8 mouse cellular contexts compared by ENCODE assay signal in genomic region chr7:143548231-143548961, GRCm38 (mm10). TPM values are rescaled to one million over a fixed set of nuclear protein-coding genes. Genes with fewer than 3 reads are reported as not detected.
A peak's percentile ranks its signal among the peaks of the same experiment; 100 is the strongest.
DNase-seq lines count a peak whose midpoint lies in the region; ATAC-seq lines count a peak whose summit lies in the region.

No protein-coding gene starts in this region.

- H3K4me2 ChIP-seq in limb, embryonic 13.5 days (replicated peaks) = peak overlapping the region; percentile 84

- under 1% methylated on average over 58 of the region's 63 CpGs for WGBS in limb, embryonic 13.5 days

- DNase-seq in embryo, embryonic 10 days (ENCODE audit: low spot score) = peak; percentile 76
- DNase-seq in embryo, embryonic 9.5 days (ENCODE audit: extremely low spot score) = no peak
- peak; percentile 30 to 68 for DNase-seq in right cerebral cortex, postnatal 10 days (ENCODE audit: low spot score in 2 of 2)
- no peak for DNase-seq in right cerebral cortex, postnatal 4 days
- DNase-seq in fat pad, adult 2 months (ENCODE audit: extremely low read depth, low read depth, low spot score) = peak; percentile 28
- peak; percentile 90 for DNase-seq in naive thymus-derived CD4-positive, alpha-beta T cell, adult 2 months (ENCODE audit: low read depth)
- DNase-seq in gastrocnemius, adult 8-10 months (ENCODE audit: low spot score in 2 of 2) = no peak

- peaks cover 34% of the 10 kb centered on the region for H3K4me1 ChIP-seq in limb, embryonic 13.5 days

- H3K27me3 ChIP-seq in limb, embryonic 13.5 days = no peaks in the 10 kb centered on the region

- peaks cover 16% of the 10 kb centered on the region for H3K36me3 ChIP-seq in limb, embryonic 13.5 days

- H3K27ac ChIP-seq in limb, embryonic 13.5 days = peak overlapping the region; percentile 88

- peak; percentile 78 for ATAC-seq in limb, embryonic 13.5 days (ENCODE audit: low FRiP score, low read depth)

- peak overlapping the region; percentile 95 for H3K4me3 ChIP-seq in limb, embryonic 13.5 days

- no peaks in the 10 kb centered on the region for H3K9me3 ChIP-seq in limb, embryonic 13.5 days

- H3K9ac ChIP-seq in limb, embryonic 13.5 days = peak overlapping the region; percentile 90

RNA-seq across cellular contexts. Expression of gene Nap1l4, which starts 0.5 kb away (rescaled TPM):
- polyA plus RNA-seq in limb, embryonic 13.5 days (2015; fragmentation: Nextera tagmentation; extraction: Ambion mirVana) = 281 and 285 TPM in 2 replicates
- total RNA-seq in gastrocnemius, adult 8-10 months (2022) = 100 to 1,000 TPM; 181 to 185 (median 183) TPM

RNA-seq across cellular contexts. Expression of gene Phlda2, which starts 45.4 kb away (rescaled TPM):
- 20.4 and 23.2 TPM in 2 replicates for polyA plus RNA-seq in limb, embryonic 13.5 days (2015; fragmentation: Nextera tagmentation; extraction: Ambion mirVana)
- total RNA-seq in gastrocnemius, adult 8-10 months (2022) = not detected

RNA-seq across cellular contexts. Expression of gene Cars, which starts 51.5 kb away (rescaled TPM):
- 58.5 and 62.8 TPM in 2 replicates for polyA plus RNA-seq in limb, embryonic 13.5 days (2015; fragmentation: Nextera tagmentation; extraction: Ambion mirVana)
- 10 to 100 TPM; 31.9 to 41.9 (median 38.4) TPM for total RNA-seq in gastrocnemius, adult 8-10 months (2022)

Comparison
In these comparisons a context has a peak if more than half of its experiments do, and no peak if none do; other contexts are left out.
1. DNase-seq: peak in embryo, embryonic 10 days (single experiment), right cerebral cortex, postnatal 10 days (2 of 2), fat pad, adult 2 months (single experiment) and naive thymus-derived CD4-positive, alpha-beta T cell, adult 2 months (single experiment); none in embryo, embryonic 9.5 days (single experiment), right cerebral cortex, postnatal 4 days (single experiment) and gastrocnemius, adult 8-10 months (0 of 2).